Mouse (Mus musculus) lung, adult 2 months (tissue): ENCODE measurements around the gene Tardbp.

Experiments
- CTCF ChIP-seq: fragments of 200-500 bp; IDR thresholded peaks from 2 replicates; pipeline ENCODE4 v1.5.1; 2011; ENCODE audit warnings: mild to moderate bottlenecking, low read length, control low read depth; ENCODE audit not compliant: insufficient read depth
- POLR2A ChIP-seq: fragments of 200-500 bp; IDR thresholded peaks from 2 replicates; pipeline ENCODE4 v1.6.1; 2011; ENCODE audit warnings: low read depth, mild to moderate bottlenecking, control low read depth, low read length, borderline replicate concordance; ENCODE audit errors: extremely low read depth

DNA sequence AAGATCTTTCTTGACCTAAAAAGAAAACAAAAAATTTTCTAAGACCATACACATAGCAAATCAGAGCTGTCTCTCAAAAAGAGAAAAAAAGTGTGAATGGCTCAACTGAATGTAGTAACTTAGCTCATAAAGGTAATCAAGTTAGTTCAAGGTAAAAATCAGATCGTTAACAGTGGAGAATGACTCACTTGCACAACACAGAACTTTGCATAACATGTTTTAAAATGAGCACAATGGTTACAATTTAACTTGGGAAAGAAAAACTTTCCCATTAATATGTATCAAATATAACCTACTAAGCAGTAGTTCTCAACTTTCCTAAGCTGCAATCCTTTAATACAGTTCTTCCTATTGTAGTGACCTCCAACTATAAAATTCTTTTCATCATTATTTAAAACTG lies 6.1 kb downstream of the Tardbp start:
- TF ChIP-seq POLR2A (no peak), CTCF (no peak)
